Mouse (Mus musculus) lung, adult 2 months (tissue): Measurements from ENCODE around the gene Lefty1. TPM values are rescaled to one million over a fixed set of nuclear protein-coding genes. Genes with fewer than 3 reads are reported as not detected.
"Not testable (repeated sequence)": the region's sequence is repeated elsewhere in the genome, so short reads cannot be mapped to it uniquely, and the experiment has no call there.

Experiments
- DNase-seq: peaks from one replicate; pipeline ENCODE4 v3.0.0; 2022
- H3K4me1 ChIP-seq: fragments of 200-500 bp; 2 replicates; pipeline ENCODE4 v1.6.1; 2011; ENCODE audit warnings: low read length; ENCODE audit not compliant: control insufficient read depth, insufficient read depth
- H3K4me3 ChIP-seq: fragments of 200-500 bp; replicated peaks from 2 replicates; pipeline ENCODE3; 2011; ENCODE audit warnings: low read depth, mild to moderate bottlenecking, control low read depth, low read length; ENCODE audit errors: extremely low read depth
- CTCF ChIP-seq: fragments of 200-500 bp; IDR thresholded peaks from 2 replicates; pipeline ENCODE4 v1.5.1; 2011; ENCODE audit warnings: mild to moderate bottlenecking, low read length, control low read depth; ENCODE audit not compliant: insufficient read depth
- POLR2A ChIP-seq: fragments of 200-500 bp; IDR thresholded peaks from 2 replicates; pipeline ENCODE4 v1.6.1; 2011; ENCODE audit warnings: low read depth, mild to moderate bottlenecking, control low read depth, low read length, borderline replicate concordance; ENCODE audit errors: extremely low read depth
- WGBS: fragments of 180-500 bp; shearing (Covaris S2); methylation state at CpG from one replicate; pipeline ENCODE4 v1.1.7; 2018; 5-methylcytosine and 5-hydroxymethylcytosine counted together
- polyA plus RNA-seq: library from polyadenylated mRNA; depleted of rRNA; stranded (reverse); fragments of >200 nt; gene quantifications from 2 replicates; pipeline ENCODE4 v1.2.3, GENCODE M21; 2012; rRNA removed

Gene Lefty1
- polyA plus RNA-seq, 1 experiment: 11.4 TPM

DNA sequence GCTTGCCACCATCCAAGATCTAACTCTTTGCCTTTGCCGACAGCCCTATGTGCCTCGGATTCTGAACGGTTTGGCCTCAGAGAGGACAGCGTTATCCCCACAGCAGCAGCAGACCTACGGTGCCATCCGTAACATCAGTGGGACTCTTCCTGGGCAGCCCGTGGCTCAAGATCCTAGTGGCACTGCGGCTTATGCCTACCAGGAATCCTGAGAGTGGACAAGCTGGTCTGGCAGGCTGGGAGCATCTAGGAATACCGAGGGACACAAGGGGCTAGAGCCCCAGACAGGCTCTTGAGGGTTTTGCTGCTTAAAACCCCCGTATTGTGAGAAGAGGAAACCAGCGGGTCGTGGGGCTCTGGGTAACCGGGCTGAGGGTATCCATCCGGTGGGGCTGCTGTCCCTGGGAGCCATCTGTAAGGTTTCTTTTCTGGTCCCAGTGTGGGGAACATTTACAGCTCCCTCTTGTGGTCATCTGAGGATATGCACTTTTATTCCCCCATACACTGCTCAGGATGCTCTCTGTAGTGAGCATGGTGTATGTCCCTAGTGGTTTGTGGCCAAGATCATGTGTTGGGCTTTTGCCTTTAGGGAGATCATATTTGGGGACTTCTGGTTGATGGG, 39.4 kb downstream of the Lefty1 start:
- peak; percentile 32 for DNase-seq
- peak; percentile 22; the same call in 1 of the 2 replicates for TF ChIP-seq CTCF
- no peak for TF ChIP-seq POLR2A
- WGBS: 56% methylated on average over 14 of the region's 14 CpGs
- no peaks in the 10 kb centered on the region for H3K4me1 ChIP-seq
- no peak overlapping the region for H3K4me3 ChIP-seq

- WGBS: 44% methylated on average over 4 of the region's 4 CpGs
- peak; percentile 53 for DNase-seq
- TF ChIP-seq CTCF (peak; percentile 92), POLR2A (no peak)
Measured at GRCm38 (mm10) chr1:180976110-180976679, 41.4 kb downstream of the Lefty1 start.

DNA sequence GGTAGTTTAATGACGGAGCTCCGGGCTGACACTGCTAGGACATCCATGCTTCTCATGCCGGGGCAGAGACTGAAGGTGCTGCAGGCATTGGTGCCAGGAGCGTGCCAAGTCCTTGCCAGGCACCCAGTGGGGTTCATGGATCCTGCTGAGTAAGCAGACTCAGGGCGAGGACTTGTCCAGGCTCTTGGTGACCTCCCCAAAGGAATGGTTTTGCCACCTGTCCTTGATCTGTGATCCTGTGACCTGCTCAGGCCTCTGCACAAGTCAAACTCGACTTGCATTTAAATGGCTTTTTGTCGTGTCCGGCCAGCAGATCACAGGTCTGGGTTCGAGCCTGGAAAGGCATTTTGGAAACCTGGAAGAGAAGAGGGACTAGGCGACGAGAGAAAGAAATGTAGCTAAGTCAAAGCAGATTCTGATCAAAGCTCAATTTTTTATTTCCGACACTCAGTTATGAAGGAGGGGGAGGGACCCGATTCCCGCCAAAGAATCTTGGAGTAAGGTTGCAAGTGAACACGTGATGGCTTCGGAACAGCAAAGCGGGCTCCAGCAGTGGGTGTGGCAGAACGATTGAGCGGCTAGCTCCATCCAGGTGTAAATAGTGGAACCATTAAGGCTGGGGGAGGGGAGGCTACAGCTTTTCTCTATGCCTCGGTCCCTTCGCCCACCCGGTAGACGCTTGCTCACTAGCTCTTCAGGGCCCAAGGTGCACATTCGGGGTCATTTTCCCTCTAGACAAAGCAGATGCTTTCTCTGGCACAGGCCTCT, 44.8 kb downstream of the Lefty1 start:
- TF ChIP-seq POLR2A: no peak
- TF ChIP-seq CTCF: no peak
- no peaks in the 10 kb centered on the region for H3K4me1 ChIP-seq
- 74% methylated on average over 24 of the region's 24 CpGs for WGBS
- no peak overlapping the region for H3K4me3 ChIP-seq
- DNase-seq: no peak

More at GRCm38 (mm10) chr1:180976110-180976679, 41.4 kb downstream of the Lefty1 start:
- no peak overlapping the region for H3K4me3 ChIP-seq
- no peaks in the 10 kb centered on the region for H3K4me1 ChIP-seq

DNA sequence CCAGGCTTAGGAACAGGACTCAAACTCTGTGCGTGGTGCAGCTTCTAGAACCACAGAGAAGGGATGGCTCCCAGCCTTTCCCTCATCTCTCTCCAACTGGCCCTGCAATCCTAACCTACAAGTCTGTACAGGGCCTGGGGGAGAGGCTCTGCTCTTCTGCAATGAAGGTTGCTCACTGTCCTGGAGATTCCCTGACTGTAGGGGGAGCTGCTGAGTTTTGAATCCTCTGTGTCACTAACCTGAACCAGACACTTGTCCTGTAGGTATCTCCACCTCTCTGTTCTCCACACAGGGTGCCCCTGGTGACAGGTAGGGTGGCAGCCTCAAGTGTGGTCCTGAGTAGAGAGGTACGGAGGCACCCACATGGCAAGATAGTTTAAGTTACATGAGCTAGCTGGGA, 45.6 kb downstream of the Lefty1 start:
- 71% methylated on average over 2 of the region's 2 CpGs for WGBS

DNA sequence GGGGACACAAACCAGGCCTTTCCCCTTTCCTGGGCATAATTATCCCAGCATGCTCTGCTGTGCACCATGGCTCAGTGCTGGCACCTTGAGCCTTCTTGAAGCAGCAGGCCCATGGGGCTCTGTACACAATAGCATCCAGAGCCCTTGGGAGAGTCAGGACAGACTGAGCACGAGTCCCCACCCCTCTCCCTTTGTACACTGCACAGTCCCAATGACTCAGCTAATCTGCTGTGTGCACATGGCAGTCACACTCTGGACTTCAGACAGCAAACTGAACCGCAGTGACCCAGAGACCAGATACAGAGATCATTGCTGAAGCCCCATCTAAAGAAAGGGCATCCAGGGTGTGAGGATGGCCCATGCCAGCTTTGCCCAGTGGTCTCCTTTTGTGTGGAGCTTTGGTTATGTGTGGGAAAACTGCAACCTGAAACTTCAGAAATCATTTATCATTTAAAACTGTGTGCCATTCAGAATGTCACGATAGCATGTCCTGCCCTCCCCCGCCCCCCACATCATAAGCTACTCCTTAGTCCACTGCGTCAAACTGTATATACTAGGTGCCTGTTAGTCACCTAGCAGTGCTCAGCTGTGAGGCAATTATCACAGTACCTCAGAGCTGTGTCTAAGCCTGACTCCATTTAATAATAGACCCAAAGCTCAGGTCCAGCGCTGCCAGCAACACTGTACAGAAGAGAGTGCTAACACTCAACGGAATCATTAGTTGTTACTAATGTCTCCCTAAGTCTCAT, 46.6 kb downstream of the Lefty1 start:
- not testable (repeated sequence) for H3K4me3 ChIP-seq, H3K4me1 ChIP-seq, DNase-seq
- WGBS: 79% methylated on average over 7 of the region's 7 CpGs

More for the DNA sequence above, 45.6 kb downstream of the Lefty1 start:
- H3K4me3 ChIP-seq: no peak overlapping the region
- H3K4me1 ChIP-seq: no peaks in the 10 kb centered on the region
- DNase-seq: no peak
- TF ChIP-seq CTCF (0 out of 2 replicates have a peak, but pooled peaks have one; percentile 5), POLR2A (no peak)

GRCm38 (mm10) chr1:180986701-180987100, 51.9 kb downstream of the Lefty1 start:
- Histone ChIP-seq H3K4me3 (no peak overlapping the region), H3K4me1 (no peaks in the 10 kb centered on the region)
- 87% methylated on average over 8 of the region's 8 CpGs for WGBS
- DNase-seq: no peak
- TF ChIP-seq CTCF: no peak
- TF ChIP-seq POLR2A: no peak

GRCm38 (mm10) chr1:180987759-180988158, 52.9 kb downstream of the Lefty1 start:
- peak; percentile 67 for DNase-seq

More at GRCm38 (mm10) chr1:180987759-180988158, 52.9 kb downstream of the Lefty1 start:
- 3% methylated on average over 9 of the region's 9 CpGs for WGBS
- TF ChIP-seq POLR2A (0 out of 2 replicates have a peak, but pooled peaks have one; percentile 18), CTCF (peak; percentile 91)
- Histone ChIP-seq H3K4me1 (no peaks in the 10 kb centered on the region), H3K4me3 (no peak overlapping the region)

Other genes starting within 250 kb of the Lefty1 start
- not detected in 2 replicates for gene Mixl1, start 238.0 kb upstream of the Lefty1 start, polyA plus RNA-seq
- 12.2 and 15.0 TPM in 2 replicates for gene Acbd3, start 209.0 kb upstream of the Lefty1 start, polyA plus RNA-seq
- gene H3f3a, start 121.1 kb upstream of the Lefty1 start, polyA plus RNA-seq: 282 and 339 TPM in 2 replicates
- 8.7 and 11.1 TPM in 2 replicates for gene Sde2, start 83.9 kb upstream of the Lefty1 start, polyA plus RNA-seq
- gene Lefty2, start 41.9 kb upstream of the Lefty1 start, polyA plus RNA-seq: 0.07 TPM in 1 of 2 replicates, not detected in the other
- 36.7 and 43.8 TPM in 2 replicates for gene Pycr2, start 30.7 kb upstream of the Lefty1 start, polyA plus RNA-seq
- gene Tmem63a, start 7.3 kb downstream of the Lefty1 start, polyA plus RNA-seq: 70.4 and 81.7 TPM in 2 replicates
- gene Ephx1, start 85.9 kb downstream of the Lefty1 start, polyA plus RNA-seq: 116 and 142 TPM in 2 replicates
- not detected in 2 replicates for gene 9130409I23Rik, start 116.2 kb downstream of the Lefty1 start, polyA plus RNA-seq
- 5.7 and 7.4 TPM in 2 replicates for gene Nvl, start 209.2 kb downstream of the Lefty1 start, polyA plus RNA-seq
- 10.0 and 11.4 TPM in 2 replicates for gene Cnih4, start 209.7 kb downstream of the Lefty1 start, polyA plus RNA-seq